Mouse (Mus musculus) kidney, adult 9 months (tissue): Measurements from ENCODE around the gene Gm13128.
"Not testable (repeated sequence)": the region's sequence is repeated elsewhere in the genome, so short reads cannot be mapped to it uniquely, and the experiment has no call there.

ENCODE experiments used
- DNase-seq: peaks from one replicate; pipeline ENCODE4 v3.0.0; 2022

The Gm13128 gene

GRCm38 (mm10) chr4:144329949-144330348, at the start of gene Gm13128:
TSS of gene Gm13128 (plus strand) at chr4:144330249.
- not testable (repeated sequence) for DNase-seq

DNA sequence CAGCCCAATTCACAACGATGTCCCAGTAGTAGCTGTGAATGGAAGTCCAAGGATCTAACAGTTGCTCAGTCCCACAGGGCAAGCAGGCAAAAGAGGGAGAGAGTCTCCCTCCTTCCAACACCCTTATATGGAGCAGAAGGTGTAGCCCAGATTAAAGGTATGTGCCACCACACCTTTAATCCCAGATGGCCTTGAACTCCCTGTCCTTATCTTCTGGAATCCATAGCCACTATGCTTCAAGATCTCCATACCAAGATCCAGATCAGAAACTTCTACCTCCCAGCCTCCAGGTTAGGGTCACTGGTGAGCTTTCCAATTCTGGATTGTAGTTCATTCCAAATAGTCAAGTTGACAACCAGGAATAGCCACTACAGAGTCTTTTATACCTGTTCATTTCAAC, 49.7 kb upstream of the Gm13128 start, which contains the start of gene Pramel5:
TSS of gene Pramel5 (minus strand) at position 101 of the 400 bp plus-strand sequence.
- not testable (repeated sequence) for DNase-seq

- DNase-seq = peak; percentile 39
Measured at GRCm38 (mm10) chr4:144299414-144299813, 30.6 kb upstream of the Gm13128 start.

- not testable (repeated sequence) for DNase-seq
Measured at GRCm38 (mm10) chr4:144312666-144313460, 17.2 kb upstream of the Gm13128 start.

- DNase-seq = not testable (repeated sequence)
Measured at GRCm38 (mm10) chr4:144335856-144336255, 5.8 kb downstream of the Gm13128 start.

- DNase-seq = not testable (repeated sequence)
Measured at GRCm38 (mm10) chr4:144357642-144358041, 27.6 kb downstream of the Gm13128 start, which contains the start of gene Gm13119. TSS of gene Gm13119 (plus strand) at chr4:144357942.

DNA sequence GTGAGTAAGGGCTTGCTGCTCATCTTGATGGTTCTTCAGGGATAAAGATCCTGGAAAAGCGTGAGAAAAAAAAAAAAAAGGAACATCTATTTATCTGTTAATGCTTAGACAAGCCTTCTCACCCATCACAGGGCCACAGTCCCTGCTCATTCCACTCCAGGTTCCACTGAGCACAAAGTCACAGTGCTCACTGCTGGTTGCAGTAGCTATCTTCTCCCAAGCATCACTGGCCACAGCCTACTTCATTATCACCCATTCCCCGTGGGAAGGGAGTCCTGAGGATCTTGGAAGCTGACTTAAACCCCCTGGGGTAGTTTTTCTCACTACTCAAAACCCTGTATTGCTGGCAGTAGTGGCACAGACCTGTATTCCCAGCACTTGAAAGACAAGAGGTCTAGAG, 47.9 kb downstream of the Gm13128 start, which contains the start of gene Pramef20:
TSS of gene Pramef20 (minus strand) at position 23 of the 400 bp plus-strand sequence.
- DNase-seq = no peak
